Mouse (Mus musculus): ENCODE data around the gene Pnkd.

- TF ChIP-seq CTCF (IDR thresholded peaks at IDR 0.05; ENCODE audit: insufficient read depth, low read length): no peak
- TF ChIP-seq POLR2A (IDR thresholded peaks at IDR 0.05; ENCODE audit: borderline replicate concordance, extremely low read depth, low read depth, low read length): no peak
Observed at GRCm38 (mm10) chr1:74379058-74379504, 94.4 kb downstream of the Pnkd start.
